ENCODE assay signal across 15 mouse cellular contexts in genomic region chr13:63544119-63544966, GRCm38 (mm10). TPM values are rescaled to one million over a fixed set of nuclear protein-coding genes. Genes with fewer than 3 reads are reported as not detected.
DNase-seq lines count a peak whose midpoint lies in the region; ATAC-seq lines count a peak whose summit lies in the region.
"Had no signal": no experiment of that assay in that cellular context is flagged by ENCODE, and none has a peak within 500 bp of the region (broad histone marks: within the 10 kb centered on the region; RNA-seq: fewer than 3 reads in every experiment).

No protein-coding gene starts in this region.

- 36% methylated on average over 13 of the region's 13 CpGs for WGBS in forebrain, embryonic 11.5 days
- WGBS in forebrain, embryonic 10.5 days: 74% methylated on average over 13 of the region's 13 CpGs
- 67% methylated on average over 13 of the region's 13 CpGs for WGBS in midbrain, embryonic 11.5 days
- 81% methylated on average over 13 of the region's 13 CpGs for WGBS in midbrain, embryonic 10.5 days
- WGBS in hindbrain, embryonic 12.5 days: 37% methylated on average over 13 of the region's 13 CpGs
- WGBS in neural tube, embryonic 14.5 days: 32% methylated on average over 13 of the region's 13 CpGs

- peaks cover 26% of the 10 kb centered on the region for H3K4me1 ChIP-seq in forebrain, embryonic 11.5 days (replicated peaks; ENCODE audit: control insufficient read depth, insufficient read depth, low read length)
- H3K4me1 ChIP-seq in forebrain, embryonic 10.5 days: peaks cover 70% of the 10 kb centered on the region
- H3K4me1 ChIP-seq in midbrain, embryonic 11.5 days (ENCODE audit: control insufficient read depth, insufficient read depth, low read length): peaks cover 20% of the 10 kb centered on the region
- H3K4me1 ChIP-seq in midbrain, embryonic 10.5 days: peaks cover 74% of the 10 kb centered on the region
- peaks cover 52% of the 10 kb centered on the region for H3K4me1 ChIP-seq in hindbrain, embryonic 12.5 days
- H3K4me1 ChIP-seq in neural tube, embryonic 14.5 days (ENCODE audit: control insufficient read depth, insufficient read depth, low read length): peaks cover 5% of the 10 kb centered on the region; the same call in 1 of the 2 replicates

- no peak overlapping the region for H3K9ac ChIP-seq in forebrain, embryonic 11.5 days (ENCODE audit: low read length)
- no peak overlapping the region for H3K9ac ChIP-seq in midbrain, embryonic 11.5 days (ENCODE audit: low read length)
- no peak overlapping the region for H3K9ac ChIP-seq in hindbrain, embryonic 12.5 days
- H3K9ac ChIP-seq in neural tube, embryonic 14.5 days (replicated peaks; ENCODE audit: low read depth, low read length): no peak overlapping the region
- H3K9ac ChIP-seq: limb, embryonic 13.5 days had no signal

- no peaks in the 10 kb centered on the region; the same call in 1 of the 2 replicates for H3K27me3 ChIP-seq in forebrain, embryonic 11.5 days (ENCODE audit: control insufficient read depth, insufficient read depth, low read length)
- H3K27me3 ChIP-seq in forebrain, embryonic 10.5 days (ENCODE audit: poor library complexity, severe bottlenecking): no peaks in the 10 kb centered on the region
- H3K27me3 ChIP-seq in midbrain, embryonic 11.5 days (ENCODE audit: control insufficient read depth, insufficient read depth, low read length): no peaks in the 10 kb centered on the region
- H3K27me3 ChIP-seq in midbrain, embryonic 10.5 days (ENCODE audit: low read depth, poor library complexity, severe bottlenecking): no peaks in the 10 kb centered on the region
- H3K27me3 ChIP-seq in hindbrain, embryonic 12.5 days: no peaks in the 10 kb centered on the region
- H3K27me3 ChIP-seq in neural tube, embryonic 14.5 days (ENCODE audit: control insufficient read depth, insufficient read depth, low read length): no peaks in the 10 kb centered on the region
- H3K27me3 ChIP-seq: limb, embryonic 13.5 days had no signal

- H3K9me3 ChIP-seq in forebrain, embryonic 11.5 days (ENCODE audit: control insufficient read depth, low read length): no peaks in the 10 kb centered on the region
- H3K9me3 ChIP-seq in forebrain, embryonic 10.5 days: no peaks in the 10 kb centered on the region
- no peaks in the 10 kb centered on the region for H3K9me3 ChIP-seq in midbrain, embryonic 11.5 days (ENCODE audit: control insufficient read depth, low read length)
- no peaks in the 10 kb centered on the region for H3K9me3 ChIP-seq in midbrain, embryonic 10.5 days (replicated peaks)
- no peaks in the 10 kb centered on the region for H3K9me3 ChIP-seq in hindbrain, embryonic 12.5 days (replicated peaks)
- no peaks in the 10 kb centered on the region for H3K9me3 ChIP-seq in neural tube, embryonic 14.5 days (ENCODE audit: control insufficient read depth, low read length)
- H3K9me3 ChIP-seq: embryonic facial prominence, embryonic 10.5 days; limb, embryonic 13.5 days had no signal

- peaks cover 13% of the 10 kb centered on the region for H3K36me3 ChIP-seq in forebrain, embryonic 11.5 days (ENCODE audit: control insufficient read depth, insufficient read depth, low read length)
- peaks cover 83% of the 10 kb centered on the region for H3K36me3 ChIP-seq in forebrain, embryonic 10.5 days (replicated peaks)
- H3K36me3 ChIP-seq in midbrain, embryonic 11.5 days (ENCODE audit: control insufficient read depth, insufficient read depth, low read length): peaks cover 20% of the 10 kb centered on the region
- H3K36me3 ChIP-seq in midbrain, embryonic 10.5 days: peaks cover 100% of the 10 kb centered on the region
- peaks cover 34% of the 10 kb centered on the region for H3K36me3 ChIP-seq in hindbrain, embryonic 12.5 days
- peaks cover 27% of the 10 kb centered on the region for H3K36me3 ChIP-seq in neural tube, embryonic 14.5 days (ENCODE audit: control insufficient read depth, insufficient read depth, low read length)

- DNase-seq in forebrain, embryonic 11.5 days (ENCODE audit: low spot score): no peak
- no peak for DNase-seq in forebrain, embryonic 10.5 days (ENCODE audit: extremely low spot score, low spot score)
- DNase-seq in midbrain, embryonic 11.5 days (ENCODE audit: low spot score, missing footprints): no peak
- no peak for DNase-seq in midbrain, embryonic 10.5 days (ENCODE audit: low spot score)
- DNase-seq in embryo, embryonic 10 days (ENCODE audit: low spot score): no peak
- no peak for DNase-seq in embryo, embryonic 11 days
- DNase-seq: cerebellum, postnatal 10 days; gastrocnemius, postnatal 10 days; heart, postnatal 4 days; lung, adult 18-20 months; spleen, adult 18-20 months had no signal

- H3K27ac ChIP-seq in forebrain, embryonic 11.5 days (ENCODE audit: low read depth, low read length): peak overlapping the region; percentile 44; the same call in 1 of the 2 replicates
- H3K27ac ChIP-seq in forebrain, embryonic 10.5 days: no peak overlapping the region
- 0 out of 2 replicates have a peak overlapping the region, but pooled peaks have one; percentile 36 for H3K27ac ChIP-seq in midbrain, embryonic 11.5 days (ENCODE audit: low read depth, low read length)
- H3K27ac ChIP-seq in midbrain, embryonic 10.5 days (replicated peaks): no peak overlapping the region
- peak overlapping the region; percentile 32 for H3K27ac ChIP-seq in hindbrain, embryonic 12.5 days
- peak overlapping the region; percentile 52; the same call in 1 of the 2 replicates for H3K27ac ChIP-seq in neural tube, embryonic 14.5 days (ENCODE audit: low read depth, low read length)
- H3K27ac ChIP-seq: embryonic facial prominence, embryonic 10.5 days; limb, embryonic 13.5 days had no signal

- peak; percentile 51 for ATAC-seq in forebrain, embryonic 11.5 days (replicated peaks; ENCODE audit: low FRiP score)
- 0 out of 2 replicates have a peak, but pooled peaks have one; percentile 25 for ATAC-seq in midbrain, embryonic 11.5 days (ENCODE audit: low FRiP score)
- ATAC-seq in hindbrain, embryonic 12.5 days (ENCODE audit: low FRiP score): peak; percentile 46; the same call in 1 of the 2 replicates
- peak; percentile 32; the same call in 1 of the 2 replicates for ATAC-seq in neural tube, embryonic 14.5 days (ENCODE audit: low read depth)

- peak overlapping the region; percentile 2; the same call in 1 of the 2 replicates for H3K4me2 ChIP-seq in forebrain, embryonic 11.5 days (ENCODE audit: low read depth, low read length, severe bottlenecking)
- no peak overlapping the region for H3K4me2 ChIP-seq in midbrain, embryonic 11.5 days
- H3K4me2 ChIP-seq in hindbrain, embryonic 12.5 days (replicated peaks): 0 out of 2 replicates have a peak overlapping the region, but pooled peaks have one; percentile 0
- 0 out of 2 replicates have a peak overlapping the region, but pooled peaks have one; percentile 3 for H3K4me2 ChIP-seq in neural tube, embryonic 14.5 days (ENCODE audit: low read depth, low read length)
- H3K4me2 ChIP-seq: limb, embryonic 13.5 days had no signal

- H3K4me3 ChIP-seq in forebrain, embryonic 11.5 days (ENCODE audit: low read depth, low read length): no peak overlapping the region
- H3K4me3 ChIP-seq in forebrain, embryonic 10.5 days: no peak overlapping the region
- no peak overlapping the region for H3K4me3 ChIP-seq in midbrain, embryonic 11.5 days (ENCODE audit: low read depth, low read length)
- H3K4me3 ChIP-seq in midbrain, embryonic 10.5 days: no peak overlapping the region
- no peak overlapping the region for H3K4me3 ChIP-seq in hindbrain, embryonic 12.5 days
- H3K4me3 ChIP-seq in neural tube, embryonic 14.5 days (ENCODE audit: low read depth, low read length): no peak overlapping the region
- H3K4me3 ChIP-seq: embryonic facial prominence, embryonic 10.5 days; limb, embryonic 13.5 days had no signal

RNA-seq across cellular contexts. Expression of gene Ptch1, which starts 29.1 kb away (rescaled TPM):
- polyA plus RNA-seq in forebrain, embryonic 11.5 days (2014; fragmentation: Nextera tagmentation; extraction: Ambion mirVana): 25.1 and 26.0 TPM in 2 replicates
- 21.0 and 23.6 TPM in 2 replicates for polyA plus RNA-seq in forebrain, embryonic 10.5 days (2016; fragmentation: Nextera tagmentation; extraction: Ambion mirVana)
- polyA plus RNA-seq in midbrain, embryonic 11.5 days (2014; fragmentation: Nextera tagmentation; extraction: Ambion mirVana): 22.6 and 22.9 TPM in 2 replicates
- 30.9 and 31.6 TPM in 2 replicates for polyA plus RNA-seq in midbrain, embryonic 10.5 days (2016; fragmentation: Nextera tagmentation; extraction: Ambion mirVana)
- polyA plus RNA-seq in hindbrain, embryonic 12.5 days (2016; fragmentation: Nextera tagmentation; extraction: Ambion mirVana): 22.7 and 24.3 TPM in 2 replicates
- polyA plus RNA-seq in neural tube, embryonic 14.5 days (2014; fragmentation: Nextera tagmentation; extraction: Ambion mirVana): 26.4 and 28.7 TPM in 2 replicates

RNA-seq across cellular contexts. Expression of gene Fancc, which starts 47.3 kb away (rescaled TPM):
- 20.4 and 22.5 TPM in 2 replicates for polyA plus RNA-seq in forebrain, embryonic 11.5 days (2014; fragmentation: Nextera tagmentation; extraction: Ambion mirVana)
- 22.4 and 23.9 TPM in 2 replicates for polyA plus RNA-seq in forebrain, embryonic 10.5 days (2016; fragmentation: Nextera tagmentation; extraction: Ambion mirVana)
- 23.7 and 23.9 TPM in 2 replicates for polyA plus RNA-seq in midbrain, embryonic 11.5 days (2014; fragmentation: Nextera tagmentation; extraction: Ambion mirVana)
- 26.7 and 28.3 TPM in 2 replicates for polyA plus RNA-seq in midbrain, embryonic 10.5 days (2016; fragmentation: Nextera tagmentation; extraction: Ambion mirVana)
- polyA plus RNA-seq in hindbrain, embryonic 12.5 days (2016; fragmentation: Nextera tagmentation; extraction: Ambion mirVana): 20.4 and 23.0 TPM in 2 replicates
- 14.6 and 16.1 TPM in 2 replicates for polyA plus RNA-seq in neural tube, embryonic 14.5 days (2014; fragmentation: Nextera tagmentation; extraction: Ambion mirVana)

Comparison
In these comparisons a context has a peak if more than half of its experiments do, and no peak if none do; other contexts are left out.
1. H3K27ac ChIP-seq: peak in forebrain, embryonic 11.5 days (single experiment), midbrain, embryonic 11.5 days (single experiment), hindbrain, embryonic 12.5 days (single experiment) and neural tube, embryonic 14.5 days (single experiment); none in forebrain, embryonic 10.5 days (single experiment) and midbrain, embryonic 10.5 days (single experiment).
2. Peak in every context shown above with its lines, with median percentiles within 50 percentile points of each other: ATAC-seq.